Mouse (Mus musculus): ENCODE results near the gene Retn. TPM values are rescaled to one million over a fixed set of nuclear protein-coding genes. Genes with fewer than 3 reads are reported as not detected.

The Retn gene
- 0.24 TPM for polyA plus RNA-seq (2021)

GRCm38 (mm10) chr8:3655526-3655925, at the start of gene Retn:
Retn (plus strand) TSS chr8:3655770.
- TF ChIP-seq CTCF (IDR thresholded peaks at IDR 0.05): no peak
- ATAC-seq: no peak
- in situ Hi-C loops (cut with MboI; ENCODE audit: low pct_unique_long_range_greater_than_20kb): no loop called here
- ChIA-PET CTCF (interaction anchor here (1.3 to 3.2 kb wide), 6 partner anchors 7 to 96 kb away, joined by 3 to 18 read pairs (median 8); partner anchors contain the start of genes Fcor and Mcemp1), POLR2A (no interaction called here)
- no peak for DNase-seq (ENCODE audit: low read depth, low spot score)
- no peaks in the 10 kb centered on the region for H3K27me3 ChIP-seq

DNA sequence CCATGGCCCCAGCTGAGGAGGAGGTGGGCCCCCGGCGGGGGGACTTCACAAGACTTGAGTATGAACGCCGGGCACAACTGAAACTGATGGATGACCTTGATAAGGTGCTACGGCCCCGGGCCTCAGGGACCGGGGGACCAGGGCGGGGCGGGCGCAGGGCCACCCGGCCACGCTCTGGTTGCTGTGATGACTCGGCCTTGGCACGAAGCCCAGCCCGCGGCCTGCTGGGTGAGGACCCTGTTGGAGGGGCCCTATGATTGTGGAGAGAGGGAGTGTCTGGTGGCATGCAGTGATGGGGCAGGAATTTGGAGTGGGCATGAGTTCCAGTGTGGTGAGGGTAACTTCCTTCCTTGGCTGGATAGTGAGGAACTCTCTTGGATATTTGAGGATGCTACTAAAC, 49.0 kb upstream of the Retn start:
- in situ Hi-C loops (cut with MboI; ENCODE audit: low pct_unique_long_range_greater_than_20kb): no loop called here
- CTCF ChIA-PET: interaction anchor here (1.0 kb wide), 1 partner anchor 47 kb away, joined by 3 read pairs; no protein-coding TSS in a partner anchor
- no peak for TF ChIP-seq CTCF (IDR thresholded peaks at IDR 0.05)
- peak; percentile 71 for ATAC-seq
- H3K27me3 ChIP-seq: no peaks in the 10 kb centered on the region
- POLR2A ChIA-PET: interaction anchor here (0.6 to 0.9 kb wide), 2 partner anchors 9 to 47 kb away, joined by 3 read pairs; no protein-coding TSS in a partner anchor
- no peak for DNase-seq (ENCODE audit: low read depth, low spot score)

DNA sequence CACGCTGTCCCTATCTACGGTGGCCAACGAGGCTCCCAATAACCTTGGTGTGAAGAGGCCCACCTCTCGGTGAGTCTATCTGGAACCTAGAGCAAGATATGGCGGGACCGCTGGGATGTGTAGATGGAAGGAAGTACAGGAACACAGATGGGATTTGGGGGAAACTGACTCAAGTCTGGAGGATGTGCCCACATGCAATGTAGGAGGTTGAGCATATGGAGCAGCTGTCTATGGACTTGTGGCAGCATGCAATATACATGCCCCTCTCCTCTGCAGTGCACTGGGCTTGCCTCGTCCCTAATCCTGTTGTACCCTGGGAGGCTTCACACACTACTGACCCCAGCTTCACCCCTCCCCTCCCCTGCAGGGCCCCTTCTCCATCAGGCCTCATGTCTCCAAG, 47.7 kb upstream of the Retn start:
- no peak for TF ChIP-seq CTCF (IDR thresholded peaks at IDR 0.05)
- in situ Hi-C loops (cut with MboI; ENCODE audit: low pct_unique_long_range_greater_than_20kb): no loop called here
- ChIA-PET CTCF (interaction anchor here (0.9 to 1.8 kb wide), 2 partner anchors 10 to 49 kb away, joined by 3 to 8 read pairs; no protein-coding TSS in a partner anchor), POLR2A (interaction anchor here (1.7 kb wide), 1 partner anchor 12 kb away, joined by 7 read pairs; no protein-coding TSS in a partner anchor)
- DNase-seq (ENCODE audit: low read depth, low spot score): no peak
- H3K27me3 ChIP-seq: no peaks in the 10 kb centered on the region
- no peak for ATAC-seq

- ChIA-PET CTCF (interaction anchor here (0.7 to 2.5 kb wide), 6 partner anchors 9 to 63 kb away, joined by 3 to 8 read pairs (median 4); partner anchors contain the start of gene Fcor), POLR2A (interaction anchor here (1.0 to 1.7 kb wide), 2 partner anchors 11 to 94 kb away, joined by 3 to 7 read pairs; partner anchors contain the start of gene Pnpla6)
- in situ Hi-C loops (cut with MboI; ENCODE audit: low pct_unique_long_range_greater_than_20kb): no loop called here
- ATAC-seq: no peak
- DNase-seq (ENCODE audit: low read depth, low spot score): no peak
- TF ChIP-seq CTCF (IDR thresholded peaks at IDR 0.05): no peak
- no peaks in the 10 kb centered on the region for H3K27me3 ChIP-seq
Observed at GRCm38 (mm10) chr8:3609046-3609815, 46.3 kb upstream of the Retn start.

DNA sequence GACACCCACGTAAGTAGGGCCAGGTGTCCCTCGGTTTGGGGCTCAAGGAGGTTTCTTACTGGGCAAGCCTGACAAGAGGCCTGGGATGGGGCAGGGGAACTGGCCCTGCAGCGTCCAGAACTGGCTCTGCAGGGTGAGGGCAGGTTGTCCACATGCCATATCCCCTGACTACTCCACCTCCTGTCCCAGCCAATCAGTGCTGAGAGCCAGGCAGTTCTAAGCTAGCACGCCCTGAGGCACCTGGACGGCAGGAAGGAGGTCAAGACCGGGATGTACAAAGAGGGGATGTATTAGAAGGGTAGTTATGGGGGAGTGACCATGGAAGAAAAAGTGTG, 45.8 kb upstream of the Retn start:
- ChIA-PET CTCF (interaction anchor here (1.0 to 2.5 kb wide), 7 partner anchors 10 to 66 kb away, joined by 3 to 8 read pairs (median 4); partner anchors contain the start of genes Fcor and Trappc5), POLR2A (interaction anchor here (1.0 to 1.7 kb wide), 2 partner anchors 10 to 94 kb away, joined by 3 to 7 read pairs; partner anchors contain the start of gene Pnpla6)
- in situ Hi-C loops (cut with MboI; ENCODE audit: low pct_unique_long_range_greater_than_20kb): no loop called here
- no peak for DNase-seq (ENCODE audit: low read depth, low spot score)
- TF ChIP-seq CTCF (IDR thresholded peaks at IDR 0.05): no peak
- H3K27me3 ChIP-seq: no peaks in the 10 kb centered on the region
- no peak for ATAC-seq

DNA sequence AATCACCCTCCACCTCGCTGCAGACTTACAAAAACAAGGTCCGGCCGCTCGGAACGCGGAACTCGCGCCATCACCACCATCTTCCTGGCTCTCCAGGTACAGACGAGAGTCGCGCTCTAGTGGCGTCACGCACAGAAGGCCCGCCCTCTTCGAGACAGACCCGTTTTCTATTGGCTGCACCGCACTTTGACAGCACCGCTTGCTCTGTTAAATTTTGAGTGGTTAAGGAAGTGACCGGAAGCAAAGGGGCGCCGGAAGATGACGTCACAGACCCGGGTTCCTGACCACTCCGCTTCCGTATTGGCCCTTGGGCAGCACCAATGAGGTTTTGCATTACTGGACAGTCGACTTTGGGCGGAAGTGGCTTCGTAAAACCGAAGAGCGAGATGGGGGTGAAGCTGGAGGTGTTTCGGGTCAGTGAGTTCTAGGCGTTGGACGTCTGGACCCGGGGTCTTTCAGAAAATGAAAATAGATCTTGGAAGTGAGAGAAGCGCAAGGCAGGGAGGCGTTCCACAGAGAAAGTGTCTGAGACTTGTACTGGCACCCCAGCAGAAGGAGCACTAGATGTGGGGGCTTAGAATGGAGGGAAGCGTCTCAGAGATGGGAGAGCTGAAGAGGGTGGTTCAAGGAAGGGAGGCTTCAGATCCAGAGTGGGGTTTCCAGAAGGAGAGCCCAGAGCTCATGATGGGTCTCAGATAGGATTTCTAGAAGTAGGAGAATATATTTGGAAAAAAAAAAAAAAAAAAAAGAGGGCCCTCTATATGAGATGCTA, 34.2 kb upstream of the Retn start, which contains the start of the genes Xab2 and Pet100:
Gene Xab2 (minus strand): TSS at position 118 of the 772 bp plus-strand sequence.
Gene Pet100 (plus strand): TSS at position 350 of the 772 bp plus-strand sequence.
- CTCF ChIA-PET: interaction anchor here (1.3 to 3.2 kb wide), 3 partner anchors 11 to 62 kb away, joined by 4 to 16 read pairs (median 11); partner anchors contain the start of gene Fcor
- DNase-seq (ENCODE audit: low read depth, low spot score): peak; percentile 99
- peak; percentile 91 for ATAC-seq
- H3K27me3 ChIP-seq: no peaks in the 10 kb centered on the region
- POLR2A ChIA-PET: interaction anchor here (0.6 to 1.9 kb wide), 8 partner anchors 13 to 1450 kb away, joined by 3 to 7 read pairs (median 4); partner anchors contain the start of genes Fcor and Trappc5
- no peak for TF ChIP-seq CTCF (IDR thresholded peaks at IDR 0.05)
- in situ Hi-C loops (cut with MboI; ENCODE audit: low pct_unique_long_range_greater_than_20kb): no loop called here

DNA sequence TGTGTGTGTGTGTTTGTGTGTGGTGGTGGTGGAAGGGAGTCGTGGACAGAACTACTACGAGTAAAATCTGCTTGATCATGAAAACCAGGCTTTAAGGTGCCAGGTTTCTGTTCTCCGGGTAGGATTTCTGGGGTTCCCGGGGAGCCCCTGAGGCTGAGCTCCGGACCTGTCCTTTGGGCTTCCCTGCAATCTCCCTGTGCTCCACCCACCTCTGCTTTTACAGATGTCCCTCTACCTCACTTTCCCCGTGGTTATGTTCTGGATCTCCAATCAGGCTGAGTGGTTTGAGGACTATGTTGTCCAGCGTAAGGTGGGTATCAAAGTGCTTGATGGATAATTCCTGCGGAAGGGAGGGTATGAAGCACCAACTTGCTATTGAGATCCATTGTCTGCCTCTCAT, 33.5 kb upstream of the Retn start:
- ChIA-PET POLR2A (interaction anchor here (1.4 to 1.6 kb wide), 2 partner anchors 50 to 106 kb away, joined by 3 read pairs; partner anchors contain the start of gene Fcor), CTCF (interaction anchor here (1.0 to 3.2 kb wide), 5 partner anchors 9 to 63 kb away, joined by 4 to 16 read pairs (median 4); partner anchors contain the start of gene Fcor)
- no peak for TF ChIP-seq CTCF (IDR thresholded peaks at IDR 0.05)
- H3K27me3 ChIP-seq: no peaks in the 10 kb centered on the region
- in situ Hi-C loops (cut with MboI; ENCODE audit: low pct_unique_long_range_greater_than_20kb): no loop called here
- DNase-seq (ENCODE audit: low read depth, low spot score) (no peak), ATAC-seq (no peak)

GRCm38 (mm10) chr8:3625445-3625844, 30.1 kb upstream of the Retn start, which contains the start of gene Pcp2:
Pcp2 (minus strand) TSS chr8:3625545.
- ChIA-PET POLR2A (no interaction called here), CTCF (interaction anchor here (0.8 kb wide), 1 partner anchor 46 kb away, joined by 4 read pairs; the partner anchor contains the start of gene Fcor)
- no peaks in the 10 kb centered on the region for H3K27me3 ChIP-seq
- in situ Hi-C loops (cut with MboI; ENCODE audit: low pct_unique_long_range_greater_than_20kb): loop anchor here (5.0 kb wide), 2 partner anchors 47 to 68 kb away; partner anchors contain the start of gene Fcor
- DNase-seq (ENCODE audit: low read depth, low spot score) (no peak), ATAC-seq (no peak)
- TF ChIP-seq CTCF (IDR thresholded peaks at IDR 0.05): no peak

DNA sequence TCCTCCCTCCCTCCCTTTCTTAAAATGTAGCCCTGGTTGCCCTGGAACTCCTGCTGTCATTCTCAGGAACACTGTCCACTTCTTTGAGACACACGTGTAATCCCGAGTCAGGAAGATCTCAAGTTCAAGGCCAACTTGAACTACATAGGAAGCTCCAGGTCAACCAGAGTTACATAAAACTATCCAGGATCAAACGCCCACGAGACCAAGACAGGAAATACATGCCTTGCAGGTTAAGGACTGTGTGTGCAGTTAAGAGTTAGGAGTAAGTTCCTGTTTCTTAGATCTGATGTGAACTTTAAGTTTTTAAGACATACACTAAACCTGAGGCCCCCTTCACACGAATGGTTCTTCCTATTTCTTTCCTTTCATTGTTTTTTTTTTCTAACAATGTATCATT, 28.6 kb upstream of the Retn start:
- no peaks in the 10 kb centered on the region for H3K27me3 ChIP-seq
- ATAC-seq: no peak
- in situ Hi-C loops (cut with MboI; ENCODE audit: low pct_unique_long_range_greater_than_20kb): loop anchor here (5.0 kb wide), 2 partner anchors 45 to 70 kb away; partner anchors contain the start of gene Fcor
- no peak for DNase-seq (ENCODE audit: low read depth, low spot score)
- TF ChIP-seq CTCF (IDR thresholded peaks at IDR 0.05): no peak
- CTCF ChIA-PET: interaction anchor here (1.9 to 6.4 kb wide), 3 partner anchors 30 to 49 kb away, joined by 5 to 41 read pairs (median 20); partner anchors contain the start of genes Fcor and Trappc5
- POLR2A ChIA-PET: no interaction called here

All from Patski (cell line).